Mouse (Mus musculus) retina, embryonic 14.5 days (tissue): ENCODE measurements at regions not wholly inside any gene's neighbourhood (a gene's known extent, or its start where the extent isn't known, plus 50 kb on each side); places are given as distances from the start of the nearest gene placed in this dataset.

ENCODE experiments used
- DNase-seq: peaks from one replicate; pipeline ENCODE4 v3.0.0-alpha.2; 2015; ENCODE audit warnings: low spot score

GRCm38 (mm10) chr16:89625253-89625652 lies 54.3 kb upstream of the Krtap11-1 start:
- DNase-seq, result no peak
